Mouse (Mus musculus) retina, postnatal 7 days (tissue): ENCODE measurements around the gene Lrfn3.

ENCODE experiments used
- DNase-seq: peaks from one replicate; pipeline ENCODE4 v3.0.0-alpha.2; 2012; ENCODE audit warnings: low read depth, low spot score

Gene Lrfn3

GRCm38 (mm10) chr7:30346635-30347379, 15.8 kb downstream of the Lrfn3 start:
- no peak for DNase-seq

- DNase-seq = no peak
These were observed 23.0 kb downstream of the Lrfn3 start for GRCm38 (mm10) chr7:30339432-30340109.

GRCm38 (mm10) chr7:30336384-30336783, 26.2 kb downstream of the Lrfn3 start:
- peak; percentile 88 for DNase-seq

- DNase-seq = no peak
These were observed 26.9 kb downstream of the Lrfn3 start for GRCm38 (mm10) chr7:30335688-30336087.

- DNase-seq = no peak
These were observed 28.0 kb downstream of the Lrfn3 start for GRCm38 (mm10) chr7:30334563-30334962.

- no peak for DNase-seq
These were observed 29.1 kb downstream of the Lrfn3 start for GRCm38 (mm10) chr7:30333436-30333835.

- DNase-seq = no peak
These were observed 29.8 kb downstream of the Lrfn3 start for GRCm38 (mm10) chr7:30332622-30333259.

- DNase-seq = peak; percentile 88
These were observed 30.7 kb downstream of the Lrfn3 start for GRCm38 (mm10) chr7:30331887-30332286.

- no peak for DNase-seq
These were observed 34.2 kb downstream of the Lrfn3 start for GRCm38 (mm10) chr7:30328379-30328778.

GRCm38 (mm10) chr7:30327140-30327539, 35.4 kb downstream of the Lrfn3 start:
- no peak for DNase-seq

- DNase-seq = no peak
These were observed 36.1 kb downstream of the Lrfn3 start for GRCm38 (mm10) chr7:30326427-30326826.

- peak; percentile 53 for DNase-seq
These were observed 37.2 kb downstream of the Lrfn3 start for GRCm38 (mm10) chr7:30325364-30325763.

- no peak for DNase-seq
These were observed 38.1 kb downstream of the Lrfn3 start for GRCm38 (mm10) chr7:30324300-30324944.

GRCm38 (mm10) chr7:30323795-30324194, 38.8 kb downstream of the Lrfn3 start, which contains the start of gene Sdhaf1:
Gene Sdhaf1, minus strand, starts transcription at chr7:30323895.
- DNase-seq = no peak

GRCm38 (mm10) chr7:30322865-30323264, 39.7 kb downstream of the Lrfn3 start:
- no peak for DNase-seq

GRCm38 (mm10) chr7:30322285-30322667, 40.3 kb downstream of the Lrfn3 start:
- peak; percentile 88 for DNase-seq

- no peak for DNase-seq
These were observed 40.9 kb downstream of the Lrfn3 start, which contains the start of gene E130208F15Rik for GRCm38 (mm10) chr7:30321539-30322284. Gene E130208F15Rik, plus strand, starts transcription at chr7:30321740.

- DNase-seq = no peak
These were observed 41.6 kb downstream of the Lrfn3 start for GRCm38 (mm10) chr7:30320946-30321345.

GRCm38 (mm10) chr7:30318142-30318541, 44.4 kb downstream of the Lrfn3 start:
- no peak for DNase-seq

GRCm38 (mm10) chr7:30315559-30316529, 46.7 kb downstream of the Lrfn3 start:
- DNase-seq = no peak
